Mouse (Mus musculus) kidney, embryonic 15.5 days (tissue): ENCODE measurements around the gene Ermap. TPM values are rescaled to one million over a fixed set of nuclear protein-coding genes. Genes with fewer than 3 reads are reported as not detected.

Experiments
- ATAC-seq: fragments of 200-750 bp; cut with Nextera tagmentation; replicated peaks from 2 replicates; pipeline ENCODE4 v1.8.0; 2017; ENCODE audit warnings: moderate TSS enrichment; ENCODE audit not compliant: low FRiP score
- H3K27ac ChIP-seq: fragments of 300-500 bp; sonication (generic); 2 replicates; pipeline ENCODE4 v1.5.1; 2015; ENCODE audit warnings: mild to moderate bottlenecking, inconsistent platforms
- H3K27me3 ChIP-seq: fragments of 300-500 bp; sonication (generic); 2 replicates; pipeline ENCODE4 v1.6.1; 2015; ENCODE audit warnings: inconsistent platforms
- H3K36me3 ChIP-seq: fragments of 300-500 bp; sonication (generic); 2 replicates; pipeline ENCODE4 v1.6.1; 2015; ENCODE audit warnings: inconsistent platforms
- H3K4me1 ChIP-seq: fragments of 300-500 bp; sonication (generic); 2 replicates; pipeline ENCODE4 v1.6.1; 2015; ENCODE audit warnings: inconsistent platforms
- H3K4me2 ChIP-seq: fragments of 300-500 bp; sonication (generic); 2 replicates; pipeline ENCODE4 v1.6.1; 2015; ENCODE audit warnings: moderate library complexity, mild to moderate bottlenecking, inconsistent platforms
- H3K4me3 ChIP-seq: fragments of 300-500 bp; sonication (generic); replicated peaks from 2 replicates; pipeline ENCODE4 v1.5.1; 2015; ENCODE audit warnings: mild to moderate bottlenecking, inconsistent platforms
- H3K9ac ChIP-seq: fragments of 300-500 bp; sonication (generic); 2 replicates; pipeline ENCODE4 v1.6.1; 2015; ENCODE audit warnings: mild to moderate bottlenecking, inconsistent platforms
- H3K9me3 ChIP-seq: fragments of 300-500 bp; sonication (generic); replicated peaks from 2 replicates; pipeline ENCODE4 v1.6.1; 2016; ENCODE audit warnings: inconsistent platforms
- WGBS: fragments of 180-500 bp; shearing (Covaris S2); methylation state at CpG from one replicate; pipeline ENCODE4 v1.1.7; 2015; ENCODE audit warnings: mixed read lengths; 5-methylcytosine and 5-hydroxymethylcytosine counted together
- polyA plus RNA-seq: library from polyadenylated mRNA; unstranded; fragments of >200 nt; fragmentation: Nextera tagmentation; extraction: Ambion mirVana; gene quantifications from 2 replicates; pipeline ENCODE4 v1.2.1, GENCODE M21; 2015

Ermap gene
- polyA plus RNA-seq, 1 experiment from 2014 or later: 6.3 TPM

DNA sequence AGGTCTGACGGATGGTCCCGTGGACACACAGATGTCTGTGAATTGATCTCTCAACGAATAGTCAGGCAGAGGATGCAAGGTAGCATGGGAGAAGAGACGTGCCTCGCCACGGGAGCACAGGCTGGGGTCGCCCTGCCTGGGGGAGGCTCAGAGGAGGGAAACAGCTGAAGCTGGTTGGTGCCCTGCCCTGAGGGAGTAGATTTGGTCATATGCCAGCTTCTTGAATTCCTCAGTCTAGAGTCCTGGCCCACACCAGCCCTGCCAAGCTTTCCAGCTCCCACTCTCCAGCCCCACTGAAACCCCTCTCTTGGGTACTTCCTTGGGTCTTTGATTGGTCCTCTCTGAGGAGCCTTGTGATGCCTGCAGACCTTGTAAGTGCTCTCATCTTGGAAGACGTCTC is 26.9 kb upstream of the Ermap start:
- H3K9ac ChIP-seq: no peak overlapping the region
- H3K4me3 ChIP-seq: no peak overlapping the region
- H3K4me2 ChIP-seq: no peak overlapping the region
- no peak overlapping the region for H3K27ac ChIP-seq
- no peaks in the 10 kb centered on the region for H3K36me3 ChIP-seq
- H3K4me1 ChIP-seq: peaks cover 14% of the 10 kb centered on the region
- no peaks in the 10 kb centered on the region for H3K27me3 ChIP-seq
- no peak for ATAC-seq
- no peaks in the 10 kb centered on the region for H3K9me3 ChIP-seq
- WGBS: 67% methylated on average over 8 of the region's 8 CpGs

DNA sequence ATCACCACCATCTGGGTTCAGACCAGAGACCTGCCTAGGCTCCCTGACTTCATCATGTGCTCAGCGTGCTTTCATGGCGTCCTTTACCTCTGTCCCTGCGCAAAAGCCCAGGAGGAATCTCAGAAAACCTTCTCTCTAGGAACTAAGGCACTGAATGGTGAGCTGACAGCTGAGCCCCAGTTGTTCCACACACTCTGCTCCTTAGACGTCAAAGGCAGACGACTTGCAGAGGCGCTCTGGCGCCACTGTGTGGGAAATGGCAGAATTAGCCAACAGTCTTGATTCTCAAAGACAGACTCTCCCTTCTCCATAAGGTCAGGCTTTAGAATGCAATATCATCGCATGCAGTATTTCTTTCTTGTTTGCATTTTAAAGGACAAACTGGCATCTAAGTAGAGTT is 14.9 kb upstream of the Ermap start:
- H3K4me1 ChIP-seq: no peaks in the 10 kb centered on the region
- no peaks in the 10 kb centered on the region for H3K27me3 ChIP-seq
- no peak overlapping the region for H3K9ac ChIP-seq
- no peak overlapping the region for H3K27ac ChIP-seq
- H3K9me3 ChIP-seq: no peaks in the 10 kb centered on the region
- WGBS: 17% methylated on average over 8 of the region's 8 CpGs
- H3K36me3 ChIP-seq: peaks cover 18% of the 10 kb centered on the region
- no peak overlapping the region for H3K4me3 ChIP-seq
- H3K4me2 ChIP-seq: no peak overlapping the region
- 0 out of 2 replicates have a peak, but pooled peaks have one; percentile 36 for ATAC-seq

DNA sequence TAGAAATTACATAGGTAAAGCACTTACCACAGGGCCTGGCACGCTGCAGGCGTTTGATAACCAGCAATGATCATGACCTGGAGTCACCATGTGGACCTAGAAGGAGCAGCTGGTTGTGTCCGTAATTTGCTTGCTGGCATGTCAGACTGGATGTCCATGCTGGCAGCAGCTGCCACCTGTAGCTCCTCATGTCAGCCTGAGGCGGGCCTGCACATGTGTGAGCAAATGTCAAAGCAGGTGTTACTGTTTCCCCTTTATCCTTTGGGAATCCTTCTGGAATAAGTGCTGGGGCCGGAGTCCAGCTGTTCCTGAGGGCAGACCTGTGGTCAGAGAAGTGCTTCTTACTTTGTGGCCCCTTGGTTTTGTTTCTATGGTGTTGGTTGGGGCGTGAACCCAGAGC is 8.3 kb upstream of the Ermap start:
- Histone ChIP-seq H3K4me1 (peaks cover 16% of the 10 kb centered on the region), H3K9me3 (no peaks in the 10 kb centered on the region), H3K4me3 (no peak overlapping the region), H3K4me2 (no peak overlapping the region), H3K36me3 (peaks cover 30% of the 10 kb centered on the region), H3K27me3 (no peaks in the 10 kb centered on the region), H3K9ac (no peak overlapping the region), H3K27ac (no peak overlapping the region)
- WGBS: 87% methylated on average over 6 of the region's 6 CpGs
- no peak for ATAC-seq

DNA sequence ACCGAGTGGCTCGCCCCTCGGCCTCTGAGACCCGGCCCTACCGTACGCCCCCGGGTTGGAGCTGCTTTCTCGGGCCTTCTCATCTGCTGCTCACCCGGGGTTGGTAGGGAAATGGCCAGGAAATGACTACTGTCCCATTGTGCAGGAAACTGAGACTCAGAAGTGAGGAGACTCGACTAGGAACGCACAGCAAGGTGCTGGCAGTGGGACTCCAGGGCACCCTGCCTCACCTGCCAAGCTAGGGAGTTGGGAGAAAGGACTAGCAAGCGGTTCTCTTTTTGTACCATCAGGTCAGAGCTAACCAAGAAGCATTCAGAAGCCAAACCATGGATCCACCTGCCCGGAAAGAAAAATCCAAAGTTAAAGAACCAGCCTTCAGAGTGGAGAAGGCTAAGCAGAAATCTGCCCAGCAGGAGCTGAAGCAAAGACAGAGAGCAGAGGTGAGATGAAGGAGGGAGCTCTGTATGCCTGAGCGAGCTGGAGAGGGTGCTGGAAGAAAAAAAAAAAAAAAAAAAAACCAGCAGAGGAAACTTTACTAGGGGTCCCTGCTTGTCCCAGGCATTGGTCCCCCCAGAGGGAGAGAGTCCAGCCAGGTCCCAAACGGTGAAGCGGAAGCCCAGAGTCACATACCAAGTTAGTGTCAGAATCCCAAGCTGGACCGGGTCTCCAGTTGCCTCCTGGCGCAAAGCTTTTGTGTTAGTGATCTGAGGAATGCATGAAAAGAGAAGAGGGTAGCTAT is 5.9 kb upstream of the Ermap start:
- H3K4me2 ChIP-seq: peak overlapping the region; percentile 72
- H3K36me3 ChIP-seq: peaks cover 16% of the 10 kb centered on the region
- H3K4me3 ChIP-seq: peak overlapping the region; percentile 85
- H3K27me3 ChIP-seq: no peaks in the 10 kb centered on the region
- ATAC-seq: 0 out of 2 replicates have a peak, but pooled peaks have one; percentile 1
- peak overlapping the region; percentile 77 for H3K9ac ChIP-seq
- peaks cover 16% of the 10 kb centered on the region for H3K4me1 ChIP-seq
- H3K27ac ChIP-seq: peak overlapping the region; percentile 80
- WGBS: 10% methylated on average over 17 of the region's 18 CpGs
- H3K9me3 ChIP-seq: no peaks in the 10 kb centered on the region

DNA sequence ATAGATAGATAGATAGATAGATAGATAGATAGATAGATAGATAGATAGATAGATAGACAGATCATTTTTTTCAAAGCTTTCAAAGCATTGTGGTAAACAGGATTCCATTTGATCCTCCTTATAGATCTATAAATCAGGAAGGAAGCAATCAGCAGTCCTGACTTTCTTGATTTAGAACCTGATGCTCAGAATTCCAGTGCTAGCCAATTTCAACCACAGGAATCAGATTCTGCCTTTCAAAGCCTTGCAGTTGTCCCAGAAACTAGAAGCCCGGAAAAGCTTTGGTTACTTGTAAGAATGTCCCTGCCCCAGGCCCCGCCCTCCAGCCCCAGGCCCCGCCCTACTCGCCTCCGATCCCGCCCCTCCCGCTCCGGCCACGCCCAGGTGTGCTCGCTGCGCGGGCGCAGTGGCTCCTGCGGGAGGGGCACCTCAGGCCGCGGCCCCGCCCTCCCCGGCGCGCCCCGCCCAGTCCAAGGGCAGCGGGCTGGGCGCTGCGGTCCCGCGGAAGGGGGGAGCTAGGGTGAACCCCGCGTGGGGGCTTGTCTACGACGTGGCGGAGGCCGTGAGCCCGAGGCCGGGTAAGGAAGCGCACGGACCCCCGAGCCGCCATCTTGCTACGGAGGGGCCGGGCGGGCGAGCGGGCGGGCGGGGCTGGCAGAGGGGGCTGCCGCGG is 5.2 kb upstream of the Ermap start, which contains the start of gene Svbp:
TSS of gene Svbp (plus strand) at position 398 of the 673 bp plus-strand sequence.
- Histone ChIP-seq H3K4me3 (peak within 1 kb of the TSS; percentile 85), H3K4me2 (peak within 1 kb of the TSS; percentile 72), H3K9me3 (no peaks in the 10 kb centered on the region), H3K27me3 (no peaks in the 10 kb centered on the region), H3K9ac (peak within 1 kb of the TSS; percentile 77), H3K36me3 (peaks cover 14% of the 10 kb centered on the region), H3K4me1 (peaks cover 16% of the 10 kb centered on the region), H3K27ac (peak within 1 kb of the TSS; percentile 80)
- peak; percentile 96 for ATAC-seq
- 2% methylated on average over 30 of the region's 47 CpGs for WGBS

DNA sequence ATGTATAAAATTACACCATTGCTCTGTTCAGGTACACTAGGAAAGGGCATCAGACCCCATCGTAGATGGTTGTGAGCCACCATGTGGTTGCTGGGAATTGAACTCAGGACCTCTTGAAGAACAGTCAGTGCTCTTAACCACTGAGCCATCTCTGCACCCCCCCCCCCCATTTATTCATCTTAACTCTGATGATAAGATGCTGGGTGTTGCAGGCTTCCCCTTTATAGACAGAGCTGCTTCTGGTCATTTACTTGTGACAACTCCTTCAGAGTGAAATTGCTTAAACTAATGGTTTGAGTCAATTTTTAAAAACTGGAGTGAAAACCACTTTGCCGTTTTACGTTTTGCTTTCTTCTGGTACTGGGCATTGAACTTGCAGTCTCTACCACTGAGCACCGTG is 2.9 kb upstream of the Ermap start:
- H3K9ac ChIP-seq: no peak overlapping the region
- WGBS: 90% methylated on average over 4 of the region's 4 CpGs
- no peak overlapping the region for H3K27ac ChIP-seq
- no peaks in the 10 kb centered on the region for H3K9me3 ChIP-seq
- H3K4me2 ChIP-seq: no peak overlapping the region
- no peak for ATAC-seq
- H3K27me3 ChIP-seq: no peaks in the 10 kb centered on the region
- peaks cover 6% of the 10 kb centered on the region for H3K36me3 ChIP-seq
- H3K4me3 ChIP-seq: no peak overlapping the region
- peaks cover 16% of the 10 kb centered on the region for H3K4me1 ChIP-seq

DNA sequence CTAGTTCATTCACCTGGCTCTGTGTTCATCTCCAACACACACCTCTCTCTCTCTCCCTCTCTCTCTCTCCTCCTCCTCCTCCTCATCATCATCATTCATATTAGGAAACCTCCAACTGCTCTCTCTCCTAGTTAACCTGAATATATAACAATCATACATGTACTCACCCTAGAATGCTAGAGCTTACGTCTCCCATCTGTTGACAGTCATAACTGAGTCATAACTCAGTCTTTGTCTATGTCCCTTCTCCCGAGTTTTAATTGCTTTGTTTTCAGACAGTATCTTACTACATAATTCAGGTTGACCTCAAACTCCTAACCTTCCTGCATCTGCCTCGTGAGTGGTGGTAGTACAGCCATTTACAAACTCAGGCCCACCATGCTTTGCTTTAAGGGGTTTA is 1.5 kb upstream of the Ermap start:
- H3K4me1 ChIP-seq: peaks cover 8% of the 10 kb centered on the region
- no peak for ATAC-seq
- WGBS: 54% methylated on average over 3 of the region's 3 CpGs
- H3K27ac ChIP-seq: no peak overlapping the region
- no peaks in the 10 kb centered on the region for H3K27me3 ChIP-seq
- no peak overlapping the region for H3K4me2 ChIP-seq
- H3K4me3 ChIP-seq: no peak overlapping the region
- no peak overlapping the region for H3K9ac ChIP-seq
- no peaks in the 10 kb centered on the region for H3K9me3 ChIP-seq
- H3K36me3 ChIP-seq: no peaks in the 10 kb centered on the region

DNA sequence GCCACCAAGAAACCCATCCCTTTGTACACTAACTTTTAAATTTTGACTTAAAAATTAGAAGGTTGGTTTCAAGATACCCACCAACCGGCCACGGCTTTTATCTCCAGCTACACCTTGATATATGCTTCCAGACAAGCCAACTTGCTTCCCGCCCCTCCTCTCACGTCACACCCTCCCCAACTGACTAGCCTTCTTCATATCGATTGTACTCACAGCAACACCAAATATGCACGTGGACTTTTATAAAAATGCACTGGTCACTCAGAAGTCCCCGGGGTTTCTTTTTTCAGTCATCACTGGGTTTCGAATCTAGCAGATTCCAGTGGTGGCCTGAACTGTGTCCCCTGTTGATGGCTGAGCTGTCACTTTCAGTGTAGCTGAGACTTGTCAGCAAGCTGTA is 807 bp upstream of the Ermap start:
- ATAC-seq: no peak
- no peak overlapping the region for H3K27ac ChIP-seq
- H3K4me3 ChIP-seq: no peak overlapping the region
- H3K36me3 ChIP-seq: no peaks in the 10 kb centered on the region
- H3K9ac ChIP-seq: no peak overlapping the region
- WGBS: 77% methylated on average over 8 of the region's 8 CpGs
- H3K9me3 ChIP-seq: no peaks in the 10 kb centered on the region
- no peak overlapping the region for H3K4me2 ChIP-seq
- no peaks in the 10 kb centered on the region for H3K27me3 ChIP-seq
- peaks cover 1% of the 10 kb centered on the region; the same call in 1 of the 2 replicates for H3K4me1 ChIP-seq

DNA sequence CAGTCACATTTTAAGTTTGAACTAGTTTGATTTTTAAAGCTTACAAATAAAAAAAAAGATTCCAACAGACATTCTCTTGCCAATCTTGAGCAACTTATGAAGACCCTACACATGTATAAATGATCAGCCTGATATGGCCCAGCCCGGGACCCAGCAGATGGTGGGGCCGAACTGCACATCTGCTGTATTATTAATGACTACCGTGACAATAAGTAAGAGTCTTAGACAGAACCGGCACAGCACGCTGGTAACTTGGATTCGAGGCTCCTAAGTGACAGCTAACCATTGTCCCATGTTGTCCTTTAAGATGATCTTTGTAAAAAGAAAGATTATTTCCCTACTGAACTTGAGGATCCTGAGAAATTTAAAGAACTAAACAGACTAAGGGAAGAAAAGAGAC is 419 bp downstream of the Ermap start:
- H3K27ac ChIP-seq: no peak overlapping the region
- H3K9ac ChIP-seq: no peak overlapping the region
- ATAC-seq: no peak
- H3K4me1 ChIP-seq: no peaks in the 10 kb centered on the region
- H3K4me2 ChIP-seq: no peak overlapping the region
- no peak overlapping the region for H3K4me3 ChIP-seq
- no peaks in the 10 kb centered on the region for H3K27me3 ChIP-seq
- H3K36me3 ChIP-seq: no peaks in the 10 kb centered on the region
- no peaks in the 10 kb centered on the region for H3K9me3 ChIP-seq
- 83% methylated on average over 6 of the region's 6 CpGs for WGBS

DNA sequence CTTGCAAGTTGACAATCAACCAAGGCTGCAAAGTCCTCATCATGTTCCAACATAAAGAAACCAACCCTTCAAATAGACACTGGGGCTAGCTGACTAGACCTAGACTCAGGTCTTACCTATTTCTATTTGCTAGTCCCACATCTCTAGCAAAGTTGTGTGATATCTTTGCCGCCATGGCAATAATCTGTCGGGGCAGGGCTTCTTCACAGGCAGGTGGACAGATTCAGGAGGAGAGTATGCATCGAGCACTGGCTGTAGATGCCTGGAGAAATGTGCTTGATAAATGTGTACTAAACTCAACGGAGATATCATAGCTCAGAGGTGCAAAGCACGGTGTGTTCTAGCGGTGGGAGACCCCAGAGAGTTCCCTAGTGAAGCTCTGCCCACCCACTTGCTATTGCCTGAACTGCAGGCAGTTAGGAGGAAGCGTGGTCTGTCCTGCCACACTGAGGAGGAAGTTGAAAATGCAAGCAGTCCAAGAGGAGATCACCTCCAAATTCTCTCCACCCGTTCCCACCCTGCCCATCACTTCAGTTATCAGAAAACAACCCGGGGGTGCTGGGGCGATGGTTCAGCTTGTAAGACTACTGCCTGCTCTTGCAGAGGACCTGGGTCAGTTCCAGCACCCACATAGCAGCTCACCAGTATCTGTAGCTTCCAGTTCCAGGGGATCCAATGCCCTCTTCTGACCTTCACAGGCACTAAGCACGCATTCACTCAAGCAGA is 1.6 kb downstream of the Ermap start:
- Histone ChIP-seq H3K4me1 (no peaks in the 10 kb centered on the region), H3K4me3 (no peak overlapping the region), H3K27ac (no peak overlapping the region), H3K36me3 (no peaks in the 10 kb centered on the region), H3K9ac (no peak overlapping the region), H3K4me2 (no peak overlapping the region), H3K9me3 (no peaks in the 10 kb centered on the region), H3K27me3 (no peaks in the 10 kb centered on the region)
- no peak for ATAC-seq
- 49% methylated on average over 11 of the region's 11 CpGs for WGBS

DNA sequence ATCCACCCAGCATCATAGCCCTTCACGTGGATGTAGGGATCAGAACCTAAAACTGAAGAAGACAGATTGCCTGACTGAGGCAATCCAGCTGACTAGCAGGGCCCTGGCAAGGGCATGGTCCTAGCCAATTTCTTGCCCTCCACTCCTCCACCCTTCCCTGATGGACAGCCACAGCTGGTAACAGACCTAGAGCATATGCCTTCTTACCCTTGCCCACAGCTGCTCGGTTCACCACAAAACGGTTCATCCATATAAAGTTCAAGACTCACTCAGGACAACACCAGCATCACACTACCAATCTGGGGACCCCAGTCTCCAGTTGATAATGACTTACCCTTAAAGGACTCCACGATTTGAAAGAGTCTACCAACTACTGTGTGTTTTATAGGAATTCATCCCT is 4.0 kb downstream of the Ermap start:
- no peak overlapping the region for H3K9ac ChIP-seq
- no peak overlapping the region for H3K4me3 ChIP-seq
- H3K9me3 ChIP-seq: no peaks in the 10 kb centered on the region
- ATAC-seq: no peak
- H3K36me3 ChIP-seq: no peaks in the 10 kb centered on the region
- no peaks in the 10 kb centered on the region for H3K4me1 ChIP-seq
- no peak overlapping the region for H3K4me2 ChIP-seq
- H3K27me3 ChIP-seq: no peaks in the 10 kb centered on the region
- no peak overlapping the region for H3K27ac ChIP-seq
- WGBS: 80% methylated on average over 4 of the region's 4 CpGs

DNA sequence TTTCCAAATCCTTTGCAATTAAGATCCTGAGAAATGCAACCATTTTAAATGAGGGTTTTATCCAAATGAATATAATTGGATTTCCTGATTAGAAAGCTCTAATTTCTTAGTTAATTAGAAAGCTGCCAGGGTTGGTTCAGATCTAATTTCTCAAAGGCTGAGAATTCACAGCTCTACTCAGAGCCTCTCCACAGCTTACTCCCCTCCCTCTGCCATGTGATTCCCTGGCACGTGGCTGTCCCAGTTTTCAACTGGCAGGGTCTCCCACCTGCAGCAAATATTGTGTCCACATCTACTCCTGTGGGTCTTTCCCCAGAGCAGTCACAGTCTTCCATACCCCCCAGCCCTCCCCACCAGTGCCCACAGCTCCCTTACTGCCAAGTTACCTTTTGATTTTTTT is 6.3 kb downstream of the Ermap start:
- no peaks in the 10 kb centered on the region for H3K27me3 ChIP-seq
- no peak for ATAC-seq
- H3K9me3 ChIP-seq: no peaks in the 10 kb centered on the region
- H3K9ac ChIP-seq: no peak overlapping the region
- H3K4me1 ChIP-seq: no peaks in the 10 kb centered on the region
- no peaks in the 10 kb centered on the region for H3K36me3 ChIP-seq
- H3K4me3 ChIP-seq: no peak overlapping the region
- H3K27ac ChIP-seq: no peak overlapping the region
- no peak overlapping the region for H3K4me2 ChIP-seq
- 69% methylated on average over 1 of the region's 1 CpGs for WGBS
